Mouse (Mus musculus): ENCODE measurements around the gene Thada. TPM values are rescaled to one million over a fixed set of nuclear protein-coding genes. Genes with fewer than 3 reads are reported as not detected.
"Not testable (repeated sequence)": the region's sequence is repeated elsewhere in the genome, so short reads cannot be mapped to it uniquely, and the experiment has no call there.

Gene Thada
- polyA plus RNA-seq, 1 experiment from 2014 or later: 7.8 TPM

DNA sequence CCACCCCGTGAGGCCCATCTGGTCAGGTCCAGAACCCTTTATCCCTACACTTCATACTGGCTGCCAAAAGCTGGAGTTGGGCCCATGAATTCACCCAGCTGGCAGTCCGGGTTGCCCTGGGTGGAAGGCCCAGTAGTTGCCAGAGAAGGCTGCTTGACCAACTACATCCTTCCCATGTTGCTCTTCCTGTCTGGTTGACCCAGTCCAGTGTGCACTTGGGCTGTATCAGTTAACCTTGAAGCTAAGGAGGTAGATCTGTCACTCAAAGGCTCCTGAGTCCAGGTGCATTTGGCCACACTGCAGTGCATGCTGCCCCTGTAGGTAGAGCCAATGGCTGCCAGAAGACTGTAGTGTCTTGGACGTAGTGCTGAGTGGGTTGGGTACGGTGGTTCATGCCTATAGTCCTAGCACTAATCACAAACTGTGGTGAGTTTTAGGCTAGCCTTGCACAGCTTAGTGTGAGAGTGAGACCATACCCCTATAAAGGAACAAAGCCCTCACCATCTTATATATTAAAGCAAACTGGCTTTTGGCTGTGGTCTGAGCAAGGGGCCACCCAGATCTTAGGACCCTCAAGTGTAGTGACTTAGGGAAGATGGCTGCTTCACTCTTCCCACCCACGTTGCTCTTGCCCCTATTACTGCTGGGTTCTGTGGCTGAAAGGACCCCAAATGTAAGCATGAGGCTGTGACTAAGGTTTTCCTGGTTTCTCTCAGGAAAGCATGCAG, 276.7 kb downstream of the Thada start:
- Histone ChIP-seq H3K9ac (peak overlapping the region; percentile 90), H3K27ac (peak overlapping the region; percentile 96), H3K4me2 (peak overlapping the region; percentile 88), H3K9me3 (replicated peaks) (no peaks in the 10 kb centered on the region), H3K27me3 (replicated peaks) (no peaks in the 10 kb centered on the region), H3K36me3 (peaks cover 54% of the 10 kb centered on the region), H3K4me1 (peaks cover 32% of the 10 kb centered on the region), H3K4me3 (peak overlapping the region; percentile 72)
- no peak for ATAC-seq
- 80% methylated on average over 5 of the region's 5 CpGs for WGBS (ENCODE audit: insufficient replicate concordance)

DNA sequence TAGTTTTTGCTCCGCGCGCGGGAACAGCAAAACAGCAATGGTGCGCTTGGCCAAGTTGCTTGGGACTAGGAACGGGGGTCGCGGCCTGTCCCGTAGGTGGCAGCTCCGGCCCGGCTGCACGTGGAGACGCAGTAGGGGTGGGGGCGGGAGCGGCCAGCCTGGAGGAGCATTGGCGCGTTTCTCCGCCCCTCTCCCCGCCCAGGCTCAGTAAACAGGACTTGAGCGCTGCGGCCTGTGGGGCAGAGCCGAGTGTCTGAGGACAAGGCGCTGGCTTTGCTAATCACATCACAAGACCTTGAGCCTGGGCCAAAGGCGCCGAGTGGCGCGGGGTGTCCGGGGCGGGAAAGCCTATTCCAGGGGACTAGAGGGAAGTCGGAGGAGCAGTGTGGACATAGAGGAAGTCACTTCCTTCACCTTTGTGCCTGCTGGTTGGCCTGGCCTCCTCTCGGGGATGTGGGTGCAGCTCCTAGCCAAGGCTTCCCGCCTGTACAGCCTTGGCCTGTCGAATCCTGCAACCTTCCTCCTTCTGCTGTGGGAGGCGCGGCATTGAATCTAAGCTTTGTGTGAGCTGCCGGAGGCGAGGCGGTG, 277.5 kb downstream of the Thada start:
- H3K36me3 ChIP-seq: peaks cover 52% of the 10 kb centered on the region
- H3K27me3 ChIP-seq (replicated peaks): no peaks in the 10 kb centered on the region
- H3K27ac ChIP-seq: peak overlapping the region; percentile 96
- H3K9me3 ChIP-seq (replicated peaks): no peaks in the 10 kb centered on the region
- peak overlapping the region; percentile 90 for H3K9ac ChIP-seq
- peaks cover 34% of the 10 kb centered on the region for H3K4me1 ChIP-seq
- H3K4me3 ChIP-seq: peak overlapping the region; percentile 72
- 1% methylated on average over 37 of the region's 38 CpGs for WGBS (ENCODE audit: insufficient replicate concordance)
- ATAC-seq: peak; percentile 81
- H3K4me2 ChIP-seq: peak overlapping the region; percentile 88

DNA sequence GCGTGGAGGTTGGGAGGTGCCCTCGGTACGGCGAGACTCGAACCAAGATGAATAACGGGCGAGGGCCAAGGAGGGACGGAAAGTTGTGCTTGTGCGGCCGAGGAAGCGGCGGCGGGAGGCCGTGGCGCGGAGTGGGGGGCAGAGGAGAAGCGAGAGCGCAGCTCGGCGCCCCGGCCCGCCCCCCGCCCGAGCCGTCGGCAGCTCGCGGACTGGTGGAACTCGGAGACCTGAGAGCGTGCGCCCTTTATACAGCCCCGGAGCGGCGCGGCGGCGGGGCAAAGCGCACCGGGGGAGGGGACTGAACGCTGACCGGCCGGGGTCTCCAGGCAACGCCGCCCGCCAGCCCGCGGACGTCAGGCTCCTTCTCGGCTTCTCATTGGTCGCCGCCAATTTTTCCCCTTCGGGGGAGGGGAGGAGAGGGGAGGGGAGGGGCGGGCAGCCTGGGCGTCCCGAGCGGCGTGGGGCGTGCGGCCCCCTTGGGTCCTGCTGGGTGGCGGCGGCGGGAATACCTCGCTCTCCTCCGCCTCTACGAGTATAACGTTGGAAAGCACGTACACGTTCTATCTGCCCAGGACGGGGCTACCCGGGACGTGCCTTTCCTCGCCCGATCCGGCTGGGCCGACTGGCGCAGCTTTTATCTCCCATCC, 278.2 kb downstream of the Thada start, which contains the start of gene Zfp36l2:
Gene Zfp36l2 (minus strand): TSS at position 221 of the 647 bp plus-strand sequence.
- peaks cover 40% of the 10 kb centered on the region for H3K4me1 ChIP-seq
- H3K4me2 ChIP-seq: peak within 1 kb of the TSS; percentile 89
- H3K9me3 ChIP-seq (replicated peaks): no peaks in the 10 kb centered on the region
- peak within 1 kb of the TSS; percentile 100 for H3K9ac ChIP-seq
- peak within 1 kb of the TSS; percentile 97 for H3K27ac ChIP-seq
- H3K27me3 ChIP-seq (replicated peaks): no peaks in the 10 kb centered on the region
- peaks cover 46% of the 10 kb centered on the region for H3K36me3 ChIP-seq
- under 1% methylated on average over 67 of the region's 76 CpGs for WGBS (ENCODE audit: insufficient replicate concordance)
- peak; percentile 77 for ATAC-seq
- peak within 1 kb of the TSS; percentile 97 for H3K4me3 ChIP-seq

DNA sequence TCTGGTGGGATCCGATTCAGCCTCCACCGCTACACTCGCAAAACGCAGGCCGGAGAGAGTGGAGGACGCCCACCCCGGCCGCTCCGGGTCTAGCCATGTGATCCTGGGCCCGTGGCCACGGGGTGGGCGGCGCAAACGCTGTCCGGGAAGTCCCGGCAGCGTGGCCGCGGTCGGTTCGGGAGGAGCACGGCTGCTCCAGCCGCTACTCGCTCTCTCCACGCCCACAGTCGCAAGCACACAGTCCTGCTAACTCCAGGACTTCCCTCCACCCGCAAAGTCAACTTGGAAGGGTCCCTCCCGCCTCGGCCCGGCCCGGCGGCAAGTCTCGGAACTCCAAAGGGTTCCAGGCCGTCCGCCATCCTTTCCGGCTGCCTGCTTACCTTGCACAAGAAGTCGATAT, 278.7 kb downstream of the Thada start:
- Histone ChIP-seq H3K36me3 (peaks cover 40% of the 10 kb centered on the region), H3K4me2 (peak overlapping the region; percentile 89), H3K4me1 (peaks cover 46% of the 10 kb centered on the region), H3K27ac (peak overlapping the region; percentile 97), H3K9ac (peak overlapping the region; percentile 100), H3K4me3 (peak overlapping the region; percentile 97)
- under 1% methylated on average over 15 of the region's 37 CpGs for WGBS (ENCODE audit: insufficient replicate concordance)
- H3K27me3 ChIP-seq (replicated peaks); H3K9me3 ChIP-seq (replicated peaks): not testable (repeated sequence)
- ATAC-seq: peak; percentile 4; the same call in 1 of the 2 replicates

DNA sequence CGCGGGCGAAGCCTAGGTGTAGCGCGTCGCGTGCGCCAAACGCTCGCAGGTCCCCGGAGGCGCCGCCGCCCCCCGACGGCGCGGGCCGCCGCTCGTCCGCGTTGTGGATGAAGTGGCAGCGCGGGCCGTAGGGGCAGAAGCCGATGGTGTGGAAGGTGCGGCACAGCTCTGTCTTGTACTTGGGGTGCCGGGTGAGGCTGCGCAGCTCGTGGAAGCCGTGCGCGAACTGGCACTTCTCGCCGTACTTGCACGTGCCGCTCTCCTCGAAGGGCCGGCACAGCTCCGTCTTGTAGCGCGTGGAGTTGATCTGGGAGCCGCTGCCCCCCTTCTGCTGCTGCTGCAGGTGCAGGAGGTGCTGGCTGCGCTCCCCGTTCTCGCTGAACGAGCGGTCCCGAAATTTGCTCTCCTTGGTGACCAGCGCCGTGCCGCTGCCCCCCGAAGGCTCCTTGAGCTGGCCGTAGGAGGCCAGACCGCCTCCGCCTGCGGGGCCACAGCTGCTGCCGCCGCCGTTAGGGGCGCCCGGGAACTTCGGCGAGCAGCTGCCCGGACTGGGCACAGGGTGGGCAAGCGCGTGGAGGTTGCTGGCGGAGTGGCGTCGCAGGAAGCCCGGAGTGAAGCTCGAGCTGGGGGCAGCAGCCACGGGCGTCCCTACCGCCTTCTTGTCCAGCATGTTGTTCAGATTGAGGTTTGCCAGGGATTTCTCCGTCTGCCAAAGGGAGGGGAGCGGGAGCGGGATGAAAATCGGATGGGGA, 279.4 kb downstream of the Thada start:
- peaks cover 34% of the 10 kb centered on the region for H3K36me3 ChIP-seq
- peaks cover 52% of the 10 kb centered on the region for H3K4me1 ChIP-seq
- peak overlapping the region; percentile 100 for H3K9ac ChIP-seq
- 2% methylated on average over 79 of the region's 80 CpGs for WGBS (ENCODE audit: insufficient replicate concordance)
- no peaks in the 10 kb centered on the region for H3K9me3 ChIP-seq (replicated peaks)
- H3K27me3 ChIP-seq (replicated peaks): no peaks in the 10 kb centered on the region
- peak overlapping the region; percentile 97 for H3K27ac ChIP-seq
- peak overlapping the region; percentile 89 for H3K4me2 ChIP-seq
- H3K4me3 ChIP-seq: peak overlapping the region; percentile 97
- no peak for ATAC-seq

DNA sequence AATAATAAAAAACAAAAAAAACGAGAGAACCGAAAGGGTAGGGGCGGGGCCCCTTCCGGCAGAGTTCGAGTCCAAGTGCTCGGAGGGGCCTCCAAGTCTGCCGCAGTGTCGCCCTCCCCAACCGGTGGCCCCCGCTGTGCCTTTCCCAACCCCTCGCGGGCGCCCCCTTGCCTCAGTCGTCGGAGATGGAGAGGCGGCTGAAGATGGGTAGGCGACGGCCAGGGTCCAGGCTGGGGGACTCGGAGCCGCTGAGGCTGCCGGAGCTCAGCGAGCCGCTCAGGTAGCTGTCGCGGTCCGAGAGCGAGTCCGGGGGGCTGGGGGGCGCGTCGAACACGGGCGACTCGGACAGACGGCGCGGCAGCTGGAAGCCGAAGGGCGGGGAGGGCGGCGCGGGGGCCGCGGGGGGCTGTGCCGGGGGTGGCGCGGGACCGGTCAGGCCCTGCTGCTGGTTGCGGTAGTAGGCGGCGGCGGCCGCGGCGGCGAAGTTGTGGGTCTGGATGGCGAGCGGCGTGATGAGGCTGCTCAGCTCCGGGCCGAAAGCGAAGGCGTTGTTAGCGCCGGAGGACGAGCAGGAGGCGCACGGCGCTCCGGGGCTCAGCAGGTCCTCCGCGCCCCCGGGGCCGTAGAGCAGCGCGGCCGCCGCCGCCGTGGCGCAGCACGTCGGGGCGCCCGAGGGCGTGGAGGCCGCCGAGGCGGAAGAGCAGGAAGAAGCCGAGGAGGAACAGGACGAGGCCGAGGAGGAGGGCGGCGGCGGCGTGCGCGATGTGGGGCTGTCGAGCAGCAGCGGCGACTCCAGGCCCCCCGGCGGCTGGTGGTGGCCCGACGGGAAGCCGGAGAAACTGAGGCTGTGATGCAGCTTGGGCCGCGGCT, 280.2 kb downstream of the Thada start:
- no peak for ATAC-seq
- Histone ChIP-seq H3K4me3 (peak overlapping the region; percentile 97), H3K4me2 (peak overlapping the region; percentile 89), H3K4me1 (peaks cover 60% of the 10 kb centered on the region), H3K9me3 (replicated peaks) (no peaks in the 10 kb centered on the region), H3K27me3 (replicated peaks) (no peaks in the 10 kb centered on the region), H3K9ac (peak overlapping the region; percentile 100), H3K27ac (peak overlapping the region; percentile 97), H3K36me3 (peaks cover 28% of the 10 kb centered on the region)
- WGBS (ENCODE audit: insufficient replicate concordance): under 1% methylated on average over 94 of the region's 108 CpGs

DNA sequence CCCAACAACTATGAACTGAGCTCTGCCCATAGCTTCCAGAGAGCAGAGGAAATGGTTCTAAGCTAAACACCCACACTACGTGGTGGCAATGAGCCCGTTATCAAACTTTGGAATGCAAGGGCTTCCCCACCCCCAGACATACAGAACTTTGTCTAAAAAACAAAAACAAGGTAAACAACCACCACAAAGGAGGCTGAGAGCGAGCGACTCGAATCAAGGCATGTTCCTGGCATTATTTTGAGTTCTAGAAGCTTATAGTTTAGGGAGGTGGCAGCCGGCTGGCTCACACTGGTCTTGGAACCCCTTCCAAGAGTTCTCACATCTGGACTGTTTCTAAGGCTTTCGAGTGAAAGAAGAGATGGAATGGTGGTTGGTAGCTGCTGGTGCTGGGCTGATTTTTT, 281.0 kb downstream of the Thada start:
- under 1% methylated on average over 7 of the region's 7 CpGs for WGBS (ENCODE audit: insufficient replicate concordance)
- H3K4me3 ChIP-seq: peak overlapping the region; percentile 97
- H3K4me1 ChIP-seq: peaks cover 60% of the 10 kb centered on the region
- H3K27me3 ChIP-seq (replicated peaks): no peaks in the 10 kb centered on the region
- H3K9ac ChIP-seq: peak overlapping the region; percentile 100
- peak overlapping the region; percentile 97 for H3K27ac ChIP-seq
- no peak for ATAC-seq
- H3K4me2 ChIP-seq: peak overlapping the region; percentile 89
- H3K36me3 ChIP-seq: peaks cover 23% of the 10 kb centered on the region
- no peaks in the 10 kb centered on the region for H3K9me3 ChIP-seq (replicated peaks)

DNA sequence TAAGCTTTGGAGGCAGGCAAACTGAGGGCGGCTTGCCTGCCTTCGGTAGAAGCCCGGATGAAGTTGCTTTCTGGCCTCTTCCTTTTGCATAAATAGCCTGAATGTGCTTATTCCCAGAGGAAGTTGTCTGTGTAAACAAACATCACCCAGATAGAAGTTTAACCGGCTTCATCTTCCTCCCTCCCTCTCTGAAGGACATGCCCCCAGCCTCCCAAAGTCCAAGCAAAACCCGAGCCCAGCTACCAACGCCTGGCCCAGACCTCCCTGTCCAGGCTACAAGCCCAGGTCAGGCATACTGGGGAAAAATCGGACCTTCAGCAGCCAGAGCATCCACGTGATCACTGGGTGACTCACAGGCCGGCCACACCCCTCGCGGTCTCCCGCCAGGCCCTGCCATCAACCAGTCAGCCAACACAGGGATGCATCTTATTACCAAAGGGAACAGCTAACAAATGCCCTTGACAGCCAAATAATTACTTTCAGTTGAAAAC, 282.7 kb downstream of the Thada start:
- peak overlapping the region; percentile 79 for H3K4me2 ChIP-seq
- under 1% methylated on average over 12 of the region's 12 CpGs for WGBS (ENCODE audit: insufficient replicate concordance)
- no peaks in the 10 kb centered on the region for H3K9me3 ChIP-seq (replicated peaks)
- H3K4me3 ChIP-seq: peak overlapping the region; percentile 48
- peaks cover 60% of the 10 kb centered on the region for H3K4me1 ChIP-seq
- H3K27ac ChIP-seq: peak overlapping the region; percentile 88
- no peaks in the 10 kb centered on the region for H3K27me3 ChIP-seq (replicated peaks)
- H3K36me3 ChIP-seq: peaks cover 23% of the 10 kb centered on the region
- peak; percentile 42 for ATAC-seq
- H3K9ac ChIP-seq: peak overlapping the region; percentile 63

DNA sequence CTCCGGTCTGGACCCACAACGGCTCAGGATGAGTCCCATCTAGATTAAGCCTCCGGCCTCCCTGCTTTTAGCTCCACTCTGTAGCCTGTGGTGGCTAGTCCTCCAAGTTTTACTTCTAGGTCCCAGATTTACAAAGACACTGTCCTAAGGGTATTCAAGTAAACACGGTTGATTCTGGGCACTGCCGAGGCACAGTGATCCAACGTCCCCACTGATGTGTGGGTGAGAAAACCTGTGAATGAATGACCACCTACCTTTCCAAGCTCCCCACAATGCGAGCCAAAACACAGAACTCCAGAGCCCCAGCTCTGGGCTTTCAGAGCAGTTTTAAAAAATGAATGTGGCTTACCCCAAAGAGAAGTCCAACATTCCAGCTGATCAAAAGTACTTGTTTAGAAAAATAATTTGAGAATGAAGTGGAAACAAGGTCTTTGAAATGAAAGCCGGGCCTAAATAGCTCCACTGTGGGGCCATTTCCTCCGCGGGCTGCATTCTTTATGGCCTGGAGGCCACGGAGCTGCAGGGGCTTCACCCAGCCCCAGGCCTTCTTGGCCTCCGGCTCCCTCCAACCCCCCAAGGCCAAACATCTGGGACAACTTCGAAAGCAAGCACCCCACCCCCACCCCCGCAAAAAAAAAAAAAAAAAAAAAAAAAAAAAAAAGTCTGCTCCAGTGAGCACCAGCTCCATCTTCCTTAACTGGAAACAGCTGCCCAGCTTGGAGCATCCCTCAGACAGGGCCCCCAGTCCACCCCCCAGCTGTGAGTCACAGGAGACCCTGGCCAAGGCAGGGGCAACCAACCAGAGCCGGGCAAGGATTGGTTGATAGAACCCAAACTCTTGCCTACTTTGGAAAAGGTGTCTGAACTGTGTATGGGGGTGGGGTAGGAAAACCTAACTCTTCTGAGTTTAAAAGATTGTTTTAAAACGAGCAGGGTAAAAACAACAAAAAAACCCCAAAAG, 283.4 kb downstream of the Thada start:
- H3K4me1 ChIP-seq: peaks cover 65% of the 10 kb centered on the region
- no peaks in the 10 kb centered on the region for H3K27me3 ChIP-seq (replicated peaks)
- peak overlapping the region; percentile 79 for H3K4me2 ChIP-seq
- H3K36me3 ChIP-seq: peaks cover 23% of the 10 kb centered on the region
- peak overlapping the region; percentile 63 for H3K9ac ChIP-seq
- no peaks in the 10 kb centered on the region for H3K9me3 ChIP-seq (replicated peaks)
- peak overlapping the region; percentile 88 for H3K27ac ChIP-seq
- peak overlapping the region; percentile 55 for H3K4me3 ChIP-seq
- 9% methylated on average over 16 of the region's 16 CpGs for WGBS (ENCODE audit: insufficient replicate concordance)
- ATAC-seq: no peak

Measured in liver, embryonic 12.5 days (tissue).